Mouse (Mus musculus): ENCODE measurements around the gene Erf. TPM values are rescaled to one million over a fixed set of nuclear protein-coding genes. Genes with fewer than 3 reads are reported as not detected.

The Erf gene
- polyA plus RNA-seq, 1 experiment from 2014 or later, result 11.0 TPM

DNA sequence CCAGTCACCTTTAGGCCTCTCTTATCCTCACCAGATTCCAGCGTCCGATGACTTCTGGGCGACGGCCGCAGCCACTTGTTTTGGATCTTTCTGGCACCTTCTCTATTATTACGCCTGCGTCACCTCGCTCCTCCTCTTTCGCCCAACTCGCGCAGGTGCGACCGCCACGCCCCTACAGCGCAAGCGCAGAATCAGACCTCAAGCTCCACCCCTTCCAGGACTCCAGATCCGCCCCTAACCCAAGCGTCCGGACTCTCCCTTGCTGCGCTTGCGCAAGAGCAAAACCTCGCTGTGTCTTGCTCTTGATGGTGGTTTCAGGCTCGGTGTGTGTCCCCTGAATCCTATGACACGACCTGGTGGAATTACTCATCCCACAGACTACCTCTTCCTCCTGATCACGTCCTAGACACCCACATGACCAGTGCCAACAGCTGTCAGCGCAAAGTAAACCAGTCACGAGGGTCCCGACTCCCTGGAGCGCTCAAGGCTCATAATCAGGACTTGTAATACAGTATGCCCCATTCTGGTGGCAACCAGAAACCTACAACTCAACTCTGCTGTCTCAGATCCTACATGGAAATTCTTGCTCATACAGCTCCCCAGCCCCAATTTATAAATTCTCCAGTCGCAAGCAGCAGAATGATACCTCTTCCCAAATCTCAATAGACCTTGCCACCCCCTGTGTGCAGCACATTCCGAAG is 30.7 kb downstream of the Erf start:
- peaks cover 29% of the 10 kb centered on the region for H3K4me1 ChIP-seq (ENCODE audit: control insufficient read depth, insufficient read depth, low read length)
- H3K4me2 ChIP-seq (ENCODE audit: low read depth, low read length), result peak overlapping the region; percentile 68
- no peaks in the 10 kb centered on the region for H3K27me3 ChIP-seq (ENCODE audit: control insufficient read depth, insufficient read depth, low read length)
- peak overlapping the region; percentile 72 for H3K4me3 ChIP-seq (replicated peaks; ENCODE audit: low read length)
- 0 out of 2 replicates have a peak, but pooled peaks cover 7% of the 10 kb centered on the region for H3K36me3 ChIP-seq (ENCODE audit: control insufficient read depth, insufficient read depth, low read length)
- H3K27ac ChIP-seq (ENCODE audit: low read length), result peak overlapping the region; percentile 88
- 2% methylated on average over 31 of the region's 31 CpGs for WGBS
- no peaks in the 10 kb centered on the region for H3K9me3 ChIP-seq (replicated peaks; ENCODE audit: control insufficient read depth, low read length)
- peak overlapping the region; percentile 83 for H3K9ac ChIP-seq (ENCODE audit: low read length)
- peak; percentile 82 for ATAC-seq (ENCODE audit: insufficient read depth, low FRiP score)

DNA sequence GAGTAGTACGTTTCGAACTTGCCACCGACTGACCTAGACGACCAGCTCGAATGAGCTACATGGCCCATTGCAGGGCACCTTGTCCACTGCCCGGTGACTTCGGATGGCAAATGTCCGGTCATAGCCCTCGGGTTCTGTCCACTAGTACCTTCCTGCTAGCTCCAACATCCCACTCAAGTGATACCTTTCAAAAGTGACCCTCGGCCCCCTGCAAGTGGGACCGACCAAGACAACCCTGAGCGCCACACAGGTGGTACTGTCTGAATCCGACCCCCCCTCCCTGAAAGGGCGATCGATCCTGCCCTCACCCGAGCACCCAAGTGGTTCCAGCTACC is 31.2 kb downstream of the Erf start:
- H3K9ac ChIP-seq (ENCODE audit: low read length), result peak overlapping the region; percentile 81
- peak overlapping the region; percentile 88 for H3K27ac ChIP-seq (ENCODE audit: low read length)
- no peaks in the 10 kb centered on the region for H3K27me3 ChIP-seq (ENCODE audit: control insufficient read depth, insufficient read depth, low read length)
- H3K9me3 ChIP-seq (replicated peaks; ENCODE audit: control insufficient read depth, low read length), result no peaks in the 10 kb centered on the region
- no peak; the same call in 1 of the 2 replicates for ATAC-seq (ENCODE audit: insufficient read depth, low FRiP score)
- H3K36me3 ChIP-seq (ENCODE audit: control insufficient read depth, insufficient read depth, low read length), result 0 out of 2 replicates have a peak, but pooled peaks cover 8% of the 10 kb centered on the region
- 1% methylated on average over 16 of the region's 16 CpGs for WGBS
- H3K4me1 ChIP-seq (ENCODE audit: control insufficient read depth, insufficient read depth, low read length), result peaks cover 29% of the 10 kb centered on the region
- H3K4me2 ChIP-seq (ENCODE audit: low read depth, low read length), result peak overlapping the region; percentile 68
- peak overlapping the region; percentile 72 for H3K4me3 ChIP-seq (replicated peaks; ENCODE audit: low read length)

DNA sequence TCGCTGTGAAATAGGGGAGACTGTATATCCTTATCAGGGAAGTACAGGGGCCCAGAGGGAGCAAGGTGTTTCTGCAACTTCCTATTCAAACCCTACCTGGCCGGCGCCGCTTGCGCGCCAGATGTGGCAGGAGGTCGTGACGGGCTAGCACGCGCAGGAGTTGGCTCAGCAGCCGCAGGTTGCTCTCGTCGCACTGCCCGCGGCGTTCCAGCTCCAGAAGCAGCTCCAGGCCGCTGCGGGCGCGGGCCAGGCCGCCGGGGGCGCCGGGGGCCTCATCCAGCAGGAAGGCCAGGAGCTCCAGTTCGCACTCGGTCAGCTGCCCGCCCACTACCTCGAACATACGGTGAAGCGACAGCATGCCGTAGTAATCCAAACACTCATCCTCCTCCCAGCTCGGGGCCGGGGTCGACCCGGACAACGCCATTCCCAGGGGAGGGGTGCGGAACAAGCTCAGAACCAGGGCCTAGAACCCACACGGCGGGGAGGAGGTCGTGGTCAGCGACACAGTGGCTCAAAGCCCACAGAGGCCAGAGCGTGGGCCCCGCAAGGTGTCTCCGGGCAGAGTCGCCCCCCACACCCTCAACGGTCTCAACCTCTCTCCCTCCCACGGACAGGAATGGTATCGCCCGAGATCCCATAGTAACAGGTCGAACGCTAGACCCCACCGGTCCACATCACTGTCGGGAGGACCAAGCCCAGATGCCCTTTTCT is 31.7 kb downstream of the Erf start:
- Histone ChIP-seq H3K9me3 (replicated peaks; ENCODE audit: control insufficient read depth, low read length) (no peaks in the 10 kb centered on the region), H3K27me3 (ENCODE audit: control insufficient read depth, insufficient read depth, low read length) (no peaks in the 10 kb centered on the region), H3K36me3 (ENCODE audit: control insufficient read depth, insufficient read depth, low read length) (0 out of 2 replicates have a peak, but pooled peaks cover 8% of the 10 kb centered on the region), H3K9ac (ENCODE audit: low read length) (peak overlapping the region; percentile 81), H3K4me2 (ENCODE audit: low read depth, low read length) (peak overlapping the region; percentile 68), H3K4me3 (replicated peaks; ENCODE audit: low read length) (peak overlapping the region; percentile 72), H3K27ac (ENCODE audit: low read length) (peak overlapping the region; percentile 88), H3K4me1 (ENCODE audit: control insufficient read depth, insufficient read depth, low read length) (peaks cover 29% of the 10 kb centered on the region)
- ATAC-seq (ENCODE audit: insufficient read depth, low FRiP score), result peak; percentile 8; the same call in 1 of the 2 replicates
- 1% methylated on average over 53 of the region's 53 CpGs for WGBS

DNA sequence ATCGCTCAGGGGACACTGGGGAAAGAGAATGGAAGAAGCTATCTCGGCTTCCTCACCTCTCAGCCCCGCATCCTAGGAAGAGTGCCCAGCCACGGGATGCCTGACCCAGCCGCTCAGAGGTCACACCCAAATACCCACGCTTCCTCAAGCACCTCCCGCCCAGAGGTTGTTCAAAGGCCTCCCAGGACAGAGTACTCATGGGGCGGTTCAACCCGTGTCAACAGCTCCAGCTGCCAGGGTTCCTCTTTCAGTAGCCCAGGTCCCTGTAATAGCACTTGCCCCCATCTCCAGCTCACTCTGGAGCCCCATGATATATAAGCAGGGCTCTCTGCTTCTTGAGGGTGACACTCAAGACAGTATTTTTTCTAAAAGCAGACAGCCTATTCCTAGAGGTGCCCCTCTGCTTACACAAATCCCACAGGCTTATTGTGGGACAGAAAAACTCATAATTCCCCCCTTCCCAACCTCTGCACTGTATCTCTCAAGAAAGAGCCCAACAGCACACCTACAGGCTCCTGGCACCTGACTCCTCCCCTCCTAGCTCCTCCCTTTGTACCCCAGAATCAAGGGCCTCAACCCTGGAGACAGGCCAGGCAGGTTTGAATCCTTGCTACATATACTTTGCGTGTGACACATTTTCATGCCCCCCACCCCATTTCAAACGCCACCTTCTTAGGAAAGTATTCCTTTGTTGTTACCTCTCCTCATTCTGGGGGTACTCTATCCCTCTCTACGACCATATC is 32.7 kb downstream of the Erf start:
- no peaks in the 10 kb centered on the region for H3K27me3 ChIP-seq (ENCODE audit: control insufficient read depth, insufficient read depth, low read length)
- H3K9me3 ChIP-seq (replicated peaks; ENCODE audit: control insufficient read depth, low read length), result no peaks in the 10 kb centered on the region
- H3K4me1 ChIP-seq (ENCODE audit: control insufficient read depth, insufficient read depth, low read length), result peaks cover 29% of the 10 kb centered on the region
- H3K36me3 ChIP-seq (ENCODE audit: control insufficient read depth, insufficient read depth, low read length), result 0 out of 2 replicates have a peak, but pooled peaks cover 8% of the 10 kb centered on the region
- peak overlapping the region; percentile 72 for H3K4me3 ChIP-seq (replicated peaks; ENCODE audit: low read length)
- 55% methylated on average over 12 of the region's 12 CpGs for WGBS
- peak overlapping the region; percentile 88 for H3K27ac ChIP-seq (ENCODE audit: low read length)
- peak overlapping the region; percentile 68 for H3K4me2 ChIP-seq (ENCODE audit: low read depth, low read length)
- no peak for ATAC-seq (ENCODE audit: insufficient read depth, low FRiP score)
- peak overlapping the region; percentile 81 for H3K9ac ChIP-seq (ENCODE audit: low read length)

DNA sequence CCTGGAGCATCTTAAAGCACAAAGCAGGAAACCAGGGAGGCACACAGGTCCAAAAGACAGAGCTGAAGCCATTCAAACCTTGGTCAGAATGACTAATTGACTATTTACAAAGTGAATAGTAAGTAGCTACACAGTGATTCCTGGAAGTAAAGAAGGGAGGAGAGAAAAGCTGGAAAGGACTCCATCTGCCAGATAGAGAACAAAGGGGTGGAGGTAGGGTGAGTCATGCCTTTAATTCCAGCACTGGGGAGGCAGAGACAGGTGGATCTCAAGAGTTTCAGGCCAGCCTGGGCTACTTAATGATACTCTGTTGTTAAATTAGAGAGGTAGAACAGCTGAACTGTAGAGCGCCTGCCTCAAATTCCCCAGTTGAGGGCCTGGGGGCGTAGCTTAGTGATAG is 36.4 kb downstream of the Erf start:
- no peak overlapping the region for H3K4me2 ChIP-seq (ENCODE audit: low read depth, low read length)
- H3K4me3 ChIP-seq (replicated peaks; ENCODE audit: low read length), result no peak overlapping the region
- H3K27ac ChIP-seq (ENCODE audit: low read length), result no peak overlapping the region
- no peak overlapping the region for H3K9ac ChIP-seq (ENCODE audit: low read length)
- 0 out of 2 replicates have a peak, but pooled peaks cover 8% of the 10 kb centered on the region for H3K36me3 ChIP-seq (ENCODE audit: control insufficient read depth, insufficient read depth, low read length)
- H3K4me1 ChIP-seq (ENCODE audit: control insufficient read depth, insufficient read depth, low read length), result peaks cover 14% of the 10 kb centered on the region; the same call in 1 of the 2 replicates
- no peak for ATAC-seq (ENCODE audit: insufficient read depth, low FRiP score)
- 97% methylated on average over 2 of the region's 2 CpGs for WGBS
- H3K27me3 ChIP-seq (ENCODE audit: control insufficient read depth, insufficient read depth, low read length), result no peaks in the 10 kb centered on the region
- H3K9me3 ChIP-seq (replicated peaks; ENCODE audit: control insufficient read depth, low read length), result no peaks in the 10 kb centered on the region

DNA sequence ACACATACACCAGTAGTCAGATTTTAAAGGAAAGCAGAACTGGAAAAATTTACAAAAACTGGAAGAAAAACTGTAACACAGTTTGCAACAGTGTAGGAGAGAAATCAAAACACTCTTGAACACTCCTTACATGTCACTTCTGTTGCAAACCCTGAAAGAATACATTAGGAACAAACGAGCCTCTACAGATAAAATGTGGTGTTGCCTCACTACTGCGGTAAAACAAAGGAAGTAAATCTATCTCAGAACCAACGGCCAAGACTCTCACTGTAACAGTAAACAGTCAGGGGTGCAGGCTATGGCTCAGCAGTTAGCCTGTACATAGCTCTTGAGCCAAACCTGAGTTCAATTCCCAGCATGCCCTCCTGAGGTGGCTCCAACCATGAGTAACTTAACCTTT is 37.5 kb downstream of the Erf start:
- Histone ChIP-seq H3K9ac (ENCODE audit: low read length) (no peak overlapping the region), H3K4me1 (ENCODE audit: control insufficient read depth, insufficient read depth, low read length) (peaks cover 7% of the 10 kb centered on the region; the same call in 1 of the 2 replicates), H3K4me3 (replicated peaks; ENCODE audit: low read length) (no peak overlapping the region), H3K9me3 (replicated peaks; ENCODE audit: control insufficient read depth, low read length) (no peaks in the 10 kb centered on the region), H3K4me2 (ENCODE audit: low read depth, low read length) (no peak overlapping the region), H3K36me3 (ENCODE audit: control insufficient read depth, insufficient read depth, low read length) (0 out of 2 replicates have a peak, but pooled peaks cover 8% of the 10 kb centered on the region), H3K27me3 (ENCODE audit: control insufficient read depth, insufficient read depth, low read length) (no peaks in the 10 kb centered on the region), H3K27ac (ENCODE audit: low read length) (no peak overlapping the region)
- WGBS, result 63% methylated on average over 3 of the region's 3 CpGs
- ATAC-seq (ENCODE audit: insufficient read depth, low FRiP score), result no peak

DNA sequence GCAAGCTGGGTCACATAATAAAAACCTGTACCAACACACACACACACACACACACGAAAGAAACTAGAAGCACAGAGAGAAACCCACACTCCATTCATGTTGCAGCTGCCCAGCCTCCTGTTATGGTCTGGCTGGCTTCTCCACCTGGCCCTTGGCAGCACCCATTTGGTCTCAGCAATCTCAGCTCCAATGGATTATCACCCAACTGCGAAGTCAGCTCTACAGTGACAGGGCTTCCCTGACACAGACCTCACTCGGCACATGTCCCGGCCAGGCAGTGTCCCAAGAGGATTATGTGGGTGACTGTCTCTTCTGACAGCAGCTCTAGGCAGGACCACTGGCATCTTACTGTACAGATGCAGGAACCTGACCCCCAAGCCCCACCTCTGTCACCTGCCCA is 40.1 kb downstream of the Erf start:
- Histone ChIP-seq H3K4me3 (replicated peaks; ENCODE audit: low read length) (no peak overlapping the region), H3K9me3 (replicated peaks; ENCODE audit: control insufficient read depth, low read length) (no peaks in the 10 kb centered on the region), H3K4me1 (ENCODE audit: control insufficient read depth, insufficient read depth, low read length) (peaks cover 5% of the 10 kb centered on the region; the same call in 1 of the 2 replicates), H3K36me3 (ENCODE audit: control insufficient read depth, insufficient read depth, low read length) (0 out of 2 replicates have a peak, but pooled peaks cover 8% of the 10 kb centered on the region), H3K27ac (ENCODE audit: low read length) (no peak overlapping the region), H3K27me3 (ENCODE audit: control insufficient read depth, insufficient read depth, low read length) (no peaks in the 10 kb centered on the region), H3K4me2 (ENCODE audit: low read depth, low read length) (no peak overlapping the region), H3K9ac (ENCODE audit: low read length) (no peak overlapping the region)
- no peak for ATAC-seq (ENCODE audit: insufficient read depth, low FRiP score)
- WGBS, result 77% methylated on average over 4 of the region's 4 CpGs

DNA sequence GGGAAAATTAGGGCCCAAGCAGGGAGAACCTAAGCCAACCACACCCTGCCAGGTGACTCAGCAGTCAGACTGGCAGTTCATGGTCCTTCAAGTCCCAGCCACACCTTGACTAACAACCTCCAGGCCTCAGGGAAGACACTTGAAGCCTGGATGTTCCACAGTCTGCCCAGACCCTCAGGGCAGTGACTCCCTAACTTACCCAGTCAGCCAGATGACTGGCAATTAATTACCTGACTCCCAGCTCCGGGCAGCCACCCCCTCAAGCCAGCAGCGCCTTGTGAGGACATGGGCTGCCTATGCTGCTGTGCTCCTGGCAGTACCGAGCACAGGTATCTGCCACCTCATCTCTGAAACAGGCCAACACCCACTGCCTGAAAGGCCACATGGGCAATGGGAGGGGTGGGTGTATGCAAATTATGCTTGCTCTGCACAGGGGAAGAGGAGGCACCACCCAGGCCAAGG is 41.4 kb downstream of the Erf start:
- H3K9me3 ChIP-seq (replicated peaks; ENCODE audit: control insufficient read depth, low read length), result no peaks in the 10 kb centered on the region
- peak overlapping the region; percentile 60; the same call in 1 of the 2 replicates for H3K27ac ChIP-seq (ENCODE audit: low read length)
- no peak overlapping the region for H3K4me3 ChIP-seq (replicated peaks; ENCODE audit: low read length)
- no peak overlapping the region for H3K4me2 ChIP-seq (ENCODE audit: low read depth, low read length)
- peaks cover 8% of the 10 kb centered on the region; the same call in 1 of the 2 replicates for H3K4me1 ChIP-seq (ENCODE audit: control insufficient read depth, insufficient read depth, low read length)
- ATAC-seq (ENCODE audit: insufficient read depth, low FRiP score), result peak; percentile 51
- H3K9ac ChIP-seq (ENCODE audit: low read length), result no peak overlapping the region
- 49% methylated on average over 3 of the region's 3 CpGs for WGBS
- no peaks in the 10 kb centered on the region for H3K27me3 ChIP-seq (ENCODE audit: control insufficient read depth, insufficient read depth, low read length)
- no peaks in the 10 kb centered on the region for H3K36me3 ChIP-seq (ENCODE audit: control insufficient read depth, insufficient read depth, low read length)

Measured in stomach, embryonic 16.5 days (tissue).